ENCODE assay signal across 32 mouse cellular contexts in the genomic region with DNA sequence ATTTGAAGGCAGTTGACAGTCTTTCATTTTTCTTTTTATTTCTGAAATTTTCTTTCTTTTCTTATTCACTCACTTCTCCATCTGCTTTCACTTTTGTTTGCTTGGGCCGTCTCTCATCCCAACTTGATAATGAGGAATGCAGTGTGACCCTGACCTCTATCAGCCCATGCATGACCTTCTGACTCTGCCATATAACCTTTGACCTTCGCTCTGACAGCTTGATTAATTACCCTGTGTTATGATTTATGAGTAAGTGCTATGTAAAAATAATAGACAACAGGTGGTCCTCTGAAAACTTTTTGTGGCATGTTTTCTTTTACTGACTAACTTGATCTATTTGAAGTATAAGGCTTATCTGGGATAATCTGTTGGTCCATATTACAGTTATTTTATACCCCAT.
DNase-seq lines count a peak whose midpoint lies in the region; ATAC-seq and TF ChIP-seq lines count a peak whose summit lies in the region.
"Had no signal": no experiment of that assay in that cellular context is flagged by ENCODE, and none has a peak within 500 bp of the region (broad histone marks: within the 10 kb centered on the region; RNA-seq: fewer than 3 reads in every experiment).

No protein-coding gene starts in this region.

- 0 out of 2 replicates have a peak overlapping the region, but pooled peaks have one; percentile 43 for H3K27ac ChIP-seq in midbrain, embryonic 10.5 days (replicated peaks)
- no peak overlapping the region for H3K27ac ChIP-seq in midbrain, postnatal 0 days (ENCODE audit: low read depth, low read length)
- no peak overlapping the region for H3K27ac ChIP-seq in midbrain, embryonic 13.5 days
- H3K27ac ChIP-seq: embryonic facial prominence, embryonic 12.5 days; gastrocnemius, adult 2 months; heart, embryonic 13.5 days; limb, embryonic 13.5 days; liver, embryonic 13.5 days; stomach, embryonic 15.5 days had no signal

- H3K4me3 ChIP-seq in midbrain, embryonic 10.5 days = no peak overlapping the region
- H3K4me3 ChIP-seq in midbrain, postnatal 0 days (ENCODE audit: low read depth, low read length) = no peak overlapping the region
- no peak overlapping the region for H3K4me3 ChIP-seq in midbrain, embryonic 13.5 days (replicated peaks)
- H3K4me3 ChIP-seq: embryonic facial prominence, embryonic 12.5 days; gastrocnemius, adult 2 months; heart, embryonic 13.5 days; limb, embryonic 13.5 days; liver, embryonic 13.5 days; myocyte; stomach, embryonic 15.5 days had no signal

- no peak overlapping the region for H3K4me2 ChIP-seq in midbrain, postnatal 0 days (ENCODE audit: low read depth, low read length, poor library complexity, severe bottlenecking)
- no peak overlapping the region for H3K4me2 ChIP-seq in midbrain, embryonic 13.5 days (replicated peaks)
- H3K4me2 ChIP-seq: embryonic facial prominence, embryonic 12.5 days; heart, embryonic 13.5 days; limb, embryonic 13.5 days; liver, embryonic 13.5 days; stomach, embryonic 15.5 days had no signal

- H3K9me3 ChIP-seq in midbrain, embryonic 10.5 days (replicated peaks) = no peaks in the 10 kb centered on the region
- no peaks in the 10 kb centered on the region for H3K9me3 ChIP-seq in midbrain, postnatal 0 days (ENCODE audit: low read length)
- H3K9me3 ChIP-seq in midbrain, embryonic 13.5 days = no peaks in the 10 kb centered on the region
- H3K9me3 ChIP-seq: embryonic facial prominence, embryonic 12.5 days; heart, embryonic 13.5 days; limb, embryonic 13.5 days; liver, embryonic 13.5 days; stomach, embryonic 15.5 days had no signal

- no peak for TF ChIP-seq CTCF in midbrain, postnatal 0 days (IDR thresholded peaks at IDR 0.05)

- H3K36me3 ChIP-seq in midbrain, embryonic 10.5 days = no peaks in the 10 kb centered on the region
- no peaks in the 10 kb centered on the region for H3K36me3 ChIP-seq in midbrain, postnatal 0 days (ENCODE audit: insufficient read depth, low read length)
- no peaks in the 10 kb centered on the region for H3K36me3 ChIP-seq in midbrain, embryonic 13.5 days
- H3K36me3 ChIP-seq: embryonic facial prominence, embryonic 12.5 days; heart, embryonic 13.5 days; limb, embryonic 13.5 days; liver, embryonic 13.5 days; stomach, embryonic 15.5 days had no signal

- ATAC-seq in midbrain, postnatal 0 days (ENCODE audit: low FRiP score) = no peak
- ATAC-seq in midbrain, embryonic 13.5 days = no peak
- ATAC-seq: CD4-positive, CD25-positive, alpha-beta regulatory T cell, adult 4 months; forebrain, embryonic 14.5 days; intestine, postnatal 0 days; lung, postnatal 0 days; midbrain, embryonic 16.5 days had no signal

- H3K27me3 ChIP-seq in midbrain, embryonic 10.5 days (ENCODE audit: low read depth, poor library complexity, severe bottlenecking) = peaks cover 39% of the 10 kb centered on the region
- H3K27me3 ChIP-seq in midbrain, postnatal 0 days (ENCODE audit: insufficient read depth, low read length) = no peaks in the 10 kb centered on the region
- H3K27me3 ChIP-seq in midbrain, embryonic 13.5 days = 0 out of 2 replicates have a peak, but pooled peaks cover 4% of the 10 kb centered on the region
- H3K27me3 ChIP-seq: embryonic facial prominence, embryonic 12.5 days; heart, embryonic 13.5 days; limb, embryonic 13.5 days; liver, embryonic 13.5 days; stomach, embryonic 15.5 days had no signal

- WGBS in midbrain, embryonic 10.5 days = 27% methylated on average over 2 of the region's 2 CpGs
- WGBS in midbrain, postnatal 0 days = 46% methylated on average over 2 of the region's 2 CpGs
- WGBS in midbrain, embryonic 13.5 days = 36% methylated on average over 2 of the region's 2 CpGs

- H3K9ac ChIP-seq in midbrain, postnatal 0 days (replicated peaks; ENCODE audit: low read length, poor library complexity, severe bottlenecking) = no peak overlapping the region
- H3K9ac ChIP-seq in midbrain, embryonic 13.5 days (replicated peaks) = no peak overlapping the region
- H3K9ac ChIP-seq: embryonic facial prominence, embryonic 12.5 days; heart, embryonic 13.5 days; limb, embryonic 13.5 days; liver, embryonic 13.5 days; stomach, embryonic 15.5 days had no signal

- DNase-seq in midbrain, embryonic 10.5 days (ENCODE audit: low spot score) = no peak
- DNase-seq in midbrain, postnatal 0 days (ENCODE audit: low spot score) = no peak
- peak; percentile 60 for DNase-seq in embryo, embryonic 11 days
- DNase-seq in hindlimb bud, embryonic 11.5 days (ENCODE audit: extremely low spot score, low read depth, low spot score) = peak; percentile 82
- no peak for DNase-seq in adrenal gland, postnatal 25 days
- DNase-seq in thymus, postnatal 0 days (ENCODE audit: low spot score) = no peak
- DNase-seq: adrenal gland, adult 8-10 months; cerebellum, adult 11 months; cerebellum, adult 9-10 months; cerebellum, postnatal 36 days; gastrocnemius, adult 2 months; heart, postnatal 10 days; kidney, adult 9 months; kidney, postnatal 14 days; layer of hippocampus, adult 9-11 months; liver, embryonic 13.5 days; lung, adult 18-20 months; lung, postnatal 4 days; retina, postnatal 1 day; right cerebral cortex, postnatal 25 days; thymus, postnatal 14 days had no signal

- H3K4me1 ChIP-seq in midbrain, embryonic 10.5 days = peaks cover 80% of the 10 kb centered on the region
- H3K4me1 ChIP-seq in midbrain, postnatal 0 days (ENCODE audit: insufficient read depth, low read length) = no peaks in the 10 kb centered on the region
- peaks cover 17% of the 10 kb centered on the region for H3K4me1 ChIP-seq in midbrain, embryonic 13.5 days (replicated peaks)
- H3K4me1 ChIP-seq: liver, embryonic 13.5 days; stomach, embryonic 15.5 days had no signal

Comparison
In these comparisons a context has a peak if more than half of its experiments do, and no peak if none do; other contexts are left out.
1. DNase-seq: peak in embryo, embryonic 11 days (single experiment) and hindlimb bud, embryonic 11.5 days (single experiment); none in midbrain, embryonic 10.5 days (single experiment), midbrain, postnatal 0 days (single experiment), adrenal gland, postnatal 25 days (single experiment) and thymus, postnatal 0 days (single experiment).